Mouse (Mus musculus): Measurements from ENCODE around the gene Smarcc2.

- no peak for TF ChIP-seq CTCF (IDR thresholded peaks at IDR 0.05)
- TF ChIP-seq EP300 (IDR thresholded peaks at IDR 0.05): no peak
These were observed 36.9 kb downstream of the Smarcc2 start for GRCm38 (mm10) chr10:128495903-128496302.
